ENCODE assay signal across 8 mouse cellular contexts in genomic region chr7:46607428-46608055, GRCm38 (mm10). TPM values are rescaled to one million over a fixed set of nuclear protein-coding genes. Genes with fewer than 3 reads are reported as not detected.
A peak's percentile ranks its signal among the peaks of the same experiment; 100 is the strongest.
DNase-seq lines count a peak whose midpoint lies in the region; ATAC-seq lines count a peak whose summit lies in the region.

No protein-coding gene starts in this region.

- no peaks in the 10 kb centered on the region for H3K9me3 ChIP-seq in forebrain, embryonic 12.5 days
- no peaks in the 10 kb centered on the region for H3K9me3 ChIP-seq in hindbrain, embryonic 12.5 days (replicated peaks)
- H3K9me3 ChIP-seq in midbrain, embryonic 12.5 days, result no peaks in the 10 kb centered on the region
- no peaks in the 10 kb centered on the region for H3K9me3 ChIP-seq in stomach, embryonic 15.5 days

- intact Hi-C loops in left cerebral cortex, postnatal 14 days (cut with DNase I), result loop anchor here (2.0 to 5.0 kb wide), 2 partner anchors 327 to 510 kb away; no protein-coding TSS in a partner anchor

- H3K36me3 ChIP-seq in forebrain, embryonic 12.5 days (replicated peaks), result no peaks in the 10 kb centered on the region; the same call in 1 of the 2 replicates
- peaks cover 5% of the 10 kb centered on the region for H3K36me3 ChIP-seq in hindbrain, embryonic 12.5 days
- peaks cover 5% of the 10 kb centered on the region for H3K36me3 ChIP-seq in midbrain, embryonic 12.5 days
- no peaks in the 10 kb centered on the region for H3K36me3 ChIP-seq in stomach, embryonic 15.5 days

- no peak overlapping the region for H3K4me3 ChIP-seq in forebrain, embryonic 12.5 days (replicated peaks)
- no peak overlapping the region for H3K4me3 ChIP-seq in hindbrain, embryonic 12.5 days
- H3K4me3 ChIP-seq in midbrain, embryonic 12.5 days, result no peak overlapping the region
- no peak overlapping the region for H3K4me3 ChIP-seq in stomach, embryonic 15.5 days (replicated peaks)

- H3K27ac ChIP-seq in forebrain, embryonic 12.5 days, result no peak overlapping the region
- H3K27ac ChIP-seq in hindbrain, embryonic 12.5 days, result no peak overlapping the region
- H3K27ac ChIP-seq in midbrain, embryonic 12.5 days (replicated peaks), result no peak overlapping the region
- no peak overlapping the region for H3K27ac ChIP-seq in stomach, embryonic 15.5 days

- DNase-seq in ovary, postnatal 14 days (ENCODE audit: low spot score), result peak; percentile 44
- DNase-seq in ovary, adult 18-20 months (ENCODE audit: low spot score), result no peak
- DNase-seq in c-Kit-negative CD71-positive TER-119-positive erythroid progenitor cells, embryonic 14.5 days (ENCODE audit: low read depth, low spot score), result peak; percentile 25
- DNase-seq in left cerebral cortex, postnatal 14 days (ENCODE audit: low spot score in 2 of 2), result peak; percentile 80 to 82

- WGBS in forebrain, embryonic 12.5 days, result 56% methylated on average over 11 of the region's 11 CpGs
- WGBS in hindbrain, embryonic 12.5 days, result 65% methylated on average over 11 of the region's 11 CpGs
- 62% methylated on average over 11 of the region's 11 CpGs for WGBS in midbrain, embryonic 12.5 days
- 56% methylated on average over 11 of the region's 11 CpGs for WGBS in stomach, embryonic 15.5 days

- H3K4me2 ChIP-seq in forebrain, embryonic 12.5 days, result no peak overlapping the region
- H3K4me2 ChIP-seq in hindbrain, embryonic 12.5 days (replicated peaks), result no peak overlapping the region
- no peak overlapping the region for H3K4me2 ChIP-seq in midbrain, embryonic 12.5 days (replicated peaks)
- H3K4me2 ChIP-seq in stomach, embryonic 15.5 days, result no peak overlapping the region

- peaks cover 7% of the 10 kb centered on the region for H3K4me1 ChIP-seq in forebrain, embryonic 12.5 days
- peaks cover 7% of the 10 kb centered on the region for H3K4me1 ChIP-seq in hindbrain, embryonic 12.5 days
- peaks cover 6% of the 10 kb centered on the region; the same call in 1 of the 2 replicates for H3K4me1 ChIP-seq in midbrain, embryonic 12.5 days
- H3K4me1 ChIP-seq in stomach, embryonic 15.5 days, result no peaks in the 10 kb centered on the region

- no peaks in the 10 kb centered on the region for H3K27me3 ChIP-seq in forebrain, embryonic 12.5 days
- H3K27me3 ChIP-seq in hindbrain, embryonic 12.5 days, result no peaks in the 10 kb centered on the region
- no peaks in the 10 kb centered on the region for H3K27me3 ChIP-seq in midbrain, embryonic 12.5 days
- H3K27me3 ChIP-seq in stomach, embryonic 15.5 days (replicated peaks), result no peaks in the 10 kb centered on the region

- peak; percentile 54 for ATAC-seq in forebrain, embryonic 12.5 days (ENCODE audit: low FRiP score)
- peak; percentile 39; the same call in 1 of the 2 replicates for ATAC-seq in hindbrain, embryonic 12.5 days (ENCODE audit: low FRiP score)
- ATAC-seq in midbrain, embryonic 12.5 days (ENCODE audit: low FRiP score, low read depth), result peak; percentile 39
- ATAC-seq in stomach, embryonic 15.5 days (ENCODE audit: insufficient read depth, low FRiP score, low read depth), result peak; percentile 14; the same call in 1 of the 2 replicates

- no peak overlapping the region for H3K9ac ChIP-seq in forebrain, embryonic 12.5 days
- H3K9ac ChIP-seq in hindbrain, embryonic 12.5 days, result no peak overlapping the region
- no peak overlapping the region for H3K9ac ChIP-seq in midbrain, embryonic 12.5 days (replicated peaks)
- H3K9ac ChIP-seq in stomach, embryonic 15.5 days, result no peak overlapping the region

RNA-seq across cellular contexts. Expression of gene Sergef, which starts 32.1 kb away (rescaled TPM):
- 19.0 and 19.6 TPM in 2 replicates for polyA plus RNA-seq in forebrain, embryonic 12.5 days (2016; fragmentation: Nextera tagmentation; extraction: Ambion mirVana)
- polyA plus RNA-seq in hindbrain, embryonic 12.5 days (2016; fragmentation: Nextera tagmentation; extraction: Ambion mirVana), result 18.9 and 20.3 TPM in 2 replicates
- 10 to 100 TPM; 57.2 to 66.4 TPM for total RNA-seq in left cerebral cortex, postnatal 14 days (2021)
- polyA plus RNA-seq in midbrain, embryonic 12.5 days (2016; fragmentation: Nextera tagmentation; extraction: Ambion mirVana), result 17.3 and 18.5 TPM in 2 replicates
- polyA plus RNA-seq in stomach, embryonic 15.5 days (2015; fragmentation: Nextera tagmentation; extraction: Ambion mirVana), result 17.2 TPM in 2 replicates
